Mouse (Mus musculus) forebrain, embryonic 13.5 days (tissue): Measurements from ENCODE around the gene Dusp3. TPM values are rescaled to one million over a fixed set of nuclear protein-coding genes. Genes with fewer than 3 reads are reported as not detected.

Source experiments
- ATAC-seq: fragments of 200-750 bp; cut with Nextera tagmentation; 2 replicates; pipeline ENCODE4 v1.8.0; 2017
- H3K27ac ChIP-seq: fragments of 300-500 bp; sonication (generic); 2 replicates; pipeline ENCODE4 v1.5.1; 2015; ENCODE audit warnings: inconsistent platforms, mild to moderate bottlenecking, moderate library complexity
- H3K27me3 ChIP-seq: fragments of 300-500 bp; sonication (generic); 2 replicates; pipeline ENCODE4 v1.6.1; 2015; ENCODE audit warnings: mild to moderate bottlenecking, inconsistent platforms
- H3K36me3 ChIP-seq: fragments of 300-500 bp; sonication (generic); 2 replicates; pipeline ENCODE4 v1.6.1; 2015; ENCODE audit warnings: mild to moderate bottlenecking, inconsistent platforms; ENCODE audit not compliant: poor library complexity, severe bottlenecking
- H3K4me1 ChIP-seq: fragments of 300-500 bp; sonication (generic); 2 replicates; pipeline ENCODE4 v1.6.1; 2015; ENCODE audit warnings: inconsistent platforms
- H3K4me2 ChIP-seq: fragments of 300-500 bp; sonication (generic); 2 replicates; pipeline ENCODE4 v1.6.1; 2015; ENCODE audit warnings: inconsistent platforms, mild to moderate bottlenecking, moderate library complexity
- H3K4me3 ChIP-seq: fragments of 300-500 bp; sonication (generic); 2 replicates; pipeline ENCODE4 v1.5.1; 2015; ENCODE audit warnings: mild to moderate bottlenecking, inconsistent platforms
- H3K9ac ChIP-seq: fragments of 300-500 bp; sonication (generic); 2 replicates; pipeline ENCODE4 v1.6.1; 2015; ENCODE audit warnings: mild to moderate bottlenecking, inconsistent platforms
- H3K9me3 ChIP-seq: fragments of 300-500 bp; sonication (generic); replicated peaks from 2 replicates; pipeline ENCODE4 v1.6.1; 2016; ENCODE audit warnings: inconsistent platforms
- WGBS: fragments of 180-500 bp; shearing (Covaris S2); methylation state at CpG from one replicate; pipeline ENCODE4 v1.1.7; 2015; 5-methylcytosine and 5-hydroxymethylcytosine counted together
- polyA plus RNA-seq: library from polyadenylated mRNA; unstranded; fragments of >200 nt; fragmentation: Nextera tagmentation; extraction: Ambion mirVana; gene quantifications from 2 replicates; pipeline ENCODE4 v1.2.1, GENCODE M21; 2015

Dusp3 gene
- polyA plus RNA-seq, 1 experiment from 2014 or later, result 8.5 TPM

DNA sequence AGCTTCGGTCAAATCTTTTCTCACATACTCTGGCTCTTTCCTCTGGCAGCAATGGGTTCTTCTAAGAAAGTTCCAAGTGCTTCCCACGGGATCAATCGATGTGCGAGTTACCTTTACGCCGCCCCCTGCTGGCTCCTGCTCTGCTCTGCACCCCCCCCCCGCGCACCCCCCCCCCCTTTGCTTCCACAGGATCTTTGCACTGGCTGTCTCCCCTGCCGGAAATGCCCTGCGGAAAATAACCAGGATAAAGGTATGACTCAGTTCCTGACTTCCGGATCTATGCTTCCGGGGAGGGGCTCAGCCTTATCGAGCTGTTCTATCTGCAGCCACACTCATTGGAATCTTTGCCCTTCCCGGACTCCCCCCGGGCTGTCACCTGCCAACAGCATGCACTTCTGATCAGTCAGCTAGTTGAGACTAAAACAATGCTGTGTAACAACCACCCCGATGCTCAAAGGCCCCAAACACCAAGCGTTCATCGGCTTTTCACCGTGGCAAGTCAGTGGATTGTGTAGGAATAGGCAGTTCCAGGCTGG, 62.3 kb downstream of the Dusp3 start:
- Histone ChIP-seq H3K4me2 (no peak overlapping the region), H3K4me3 (no peak overlapping the region), H3K9ac (no peak overlapping the region), H3K27ac (no peak overlapping the region), H3K4me1 (peaks cover 3% of the 10 kb centered on the region; the same call in 1 of the 2 replicates), H3K27me3 (0 out of 2 replicates have a peak, but pooled peaks cover 3% of the 10 kb centered on the region), H3K9me3 (no peaks in the 10 kb centered on the region), H3K36me3 (no peaks in the 10 kb centered on the region)
- ATAC-seq, result no peak
- WGBS, result 80% methylated on average over 17 of the region's 19 CpGs

DNA sequence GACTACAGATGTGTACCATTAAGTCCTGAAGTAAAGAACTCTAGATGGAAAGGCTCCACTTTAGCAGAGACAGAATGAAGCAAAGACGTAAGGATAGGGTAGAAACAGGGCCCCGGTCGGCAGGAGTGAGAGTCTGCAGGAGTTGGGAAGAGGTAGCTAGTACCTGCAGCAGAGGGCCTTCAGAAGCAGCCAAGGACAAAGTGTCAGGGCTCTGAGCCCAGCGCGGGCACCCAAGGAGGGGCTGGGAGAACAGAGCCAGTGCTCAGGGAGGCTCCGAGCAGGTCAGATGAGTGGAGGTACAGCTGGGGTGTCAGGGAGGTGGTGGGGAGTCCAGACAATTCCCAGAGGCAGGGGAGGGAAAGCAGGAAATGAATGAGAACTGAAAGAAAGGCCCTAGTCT, 62.8 kb downstream of the Dusp3 start:
- Histone ChIP-seq H3K27me3 (no peaks in the 10 kb centered on the region), H3K4me3 (no peak overlapping the region), H3K9me3 (no peaks in the 10 kb centered on the region), H3K4me1 (peaks cover 3% of the 10 kb centered on the region; the same call in 1 of the 2 replicates), H3K9ac (no peak overlapping the region), H3K27ac (no peak overlapping the region), H3K4me2 (no peak overlapping the region), H3K36me3 (no peaks in the 10 kb centered on the region)
- whole genome bisulfite sequencing, result 82% methylated on average over 6 of the region's 6 CpGs
- ATAC-seq, result no peak

DNA sequence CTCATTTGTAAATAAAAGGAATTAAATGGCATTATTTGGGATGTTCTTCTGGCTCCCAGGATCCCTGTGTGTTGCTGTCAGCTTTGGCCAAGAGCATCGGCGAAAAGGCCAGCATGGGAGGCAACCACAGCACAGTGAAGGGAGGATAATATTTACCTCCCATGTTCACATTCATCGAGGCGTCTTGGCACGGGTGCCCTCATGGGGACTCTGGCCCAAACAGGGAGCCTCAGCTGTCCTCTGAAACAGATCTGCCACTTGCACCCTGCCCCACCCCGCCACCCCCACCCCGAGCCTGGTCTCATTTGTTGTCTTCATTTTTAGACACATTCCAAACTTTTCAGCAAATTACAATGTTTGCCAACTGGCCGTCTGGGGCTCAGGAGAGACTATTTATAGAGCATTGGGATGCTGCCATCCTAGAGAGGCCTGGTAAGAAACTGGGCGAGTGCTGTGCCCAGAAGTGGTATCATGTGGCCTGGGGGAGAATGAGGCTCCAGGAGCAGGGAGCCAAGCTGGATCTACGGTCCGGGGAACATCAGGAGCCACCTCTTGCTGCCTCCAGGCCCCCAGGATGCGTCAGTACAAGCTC, 65.4 kb downstream of the Dusp3 start:
- H3K4me3 ChIP-seq, result no peak overlapping the region
- no peaks in the 10 kb centered on the region for H3K4me1 ChIP-seq
- no peaks in the 10 kb centered on the region for H3K9me3 ChIP-seq
- no peak overlapping the region for H3K9ac ChIP-seq
- H3K27me3 ChIP-seq, result peaks cover 12% of the 10 kb centered on the region
- WGBS, result 84% methylated on average over 12 of the region's 12 CpGs
- H3K36me3 ChIP-seq, result no peaks in the 10 kb centered on the region
- H3K27ac ChIP-seq, result no peak overlapping the region
- no peak overlapping the region for H3K4me2 ChIP-seq
- ATAC-seq, result no peak

Other genes with a start within 250 kb of the Dusp3 start
- gene Etv4, start 201.6 kb downstream of the Dusp3 start, polyA plus RNA-seq, result 2.4 and 3.3 TPM in 2 replicates
- 0.17 and 0.30 TPM in 2 replicates for gene Meox1, start 92.6 kb downstream of the Dusp3 start, polyA plus RNA-seq
- 0.14 TPM in 1 of 2 replicates, not detected in the other for gene Sost, start 20.0 kb downstream of the Dusp3 start, polyA plus RNA-seq
- gene Cfap97d1, start 2.7 kb downstream of the Dusp3 start, polyA plus RNA-seq, result not detected in 2 replicates
- 40.8 and 41.0 TPM in 2 replicates for gene Mpp3, start 41.4 kb upstream of the Dusp3 start, polyA plus RNA-seq
- gene Cd300lg, start 54.5 kb upstream of the Dusp3 start, polyA plus RNA-seq, result 0.27 and 0.31 TPM in 2 replicates
- gene Mpp2, start 101.5 kb upstream of the Dusp3 start, polyA plus RNA-seq, result 19.8 and 22.0 TPM in 2 replicates
- gene Ppy, start 114.3 kb upstream of the Dusp3 start, polyA plus RNA-seq, result not detected in 2 replicates
- not detected in 2 replicates for gene Pyy, start 120.8 kb upstream of the Dusp3 start, polyA plus RNA-seq
- gene Nags, start 158.5 kb upstream of the Dusp3 start, polyA plus RNA-seq, result not detected in 2 replicates
- 35.6 and 39.0 TPM in 2 replicates for gene Tmem101, start 169.4 kb upstream of the Dusp3 start, polyA plus RNA-seq
- 155 and 158 TPM in 2 replicates for gene Lsm12, start 198.3 kb upstream of the Dusp3 start, polyA plus RNA-seq
- gene G6pc3, start 202.6 kb upstream of the Dusp3 start, polyA plus RNA-seq, result 21.5 and 25.6 TPM in 2 replicates
- 88.2 TPM in 2 replicates for gene Hdac5, start 243.2 kb upstream of the Dusp3 start, polyA plus RNA-seq